Mouse (Mus musculus) embryonic facial prominence, embryonic 15.5 days (tissue): ENCODE results near the gene Casp2. TPM values are rescaled to one million over a fixed set of nuclear protein-coding genes. Genes with fewer than 3 reads are reported as not detected.
A peak's percentile ranks its signal among the peaks of the same experiment; 100 is the strongest.

Source experiments
- ATAC-seq: fragments of 200-750 bp; cut with Nextera tagmentation; 2 replicates; pipeline ENCODE4 v1.8.0; 2017; ENCODE audit warnings: low read depth, moderate TSS enrichment; ENCODE audit not compliant: insufficient number of reproducible peaks, low FRiP score, low TSS enrichment
- H3K27ac ChIP-seq: fragments of 300-500 bp; sonication (generic); replicated peaks from 2 replicates; pipeline ENCODE4 v1.5.1; 2015; ENCODE audit warnings: mild to moderate bottlenecking, inconsistent platforms
- H3K27me3 ChIP-seq: fragments of 300-500 bp; sonication (generic); 2 replicates; pipeline ENCODE4 v1.6.1; 2015; ENCODE audit warnings: inconsistent platforms
- H3K36me3 ChIP-seq: fragments of 300-500 bp; sonication (generic); 2 replicates; pipeline ENCODE4 v1.6.1; 2015; ENCODE audit warnings: mild to moderate bottlenecking, inconsistent platforms
- H3K4me1 ChIP-seq: fragments of 300-500 bp; sonication (generic); 2 replicates; pipeline ENCODE4 v1.6.1; 2015; ENCODE audit warnings: inconsistent platforms
- H3K4me2 ChIP-seq: fragments of 300-500 bp; sonication (generic); replicated peaks from 2 replicates; pipeline ENCODE4 v1.6.1; 2015; ENCODE audit warnings: mild to moderate bottlenecking, inconsistent platforms
- H3K4me3 ChIP-seq: fragments of 300-500 bp; sonication (generic); replicated peaks from 2 replicates; pipeline ENCODE4 v1.5.1; 2015; ENCODE audit warnings: mild to moderate bottlenecking, inconsistent platforms
- H3K9ac ChIP-seq: fragments of 300-500 bp; sonication (generic); 2 replicates; pipeline ENCODE4 v1.6.1; 2015; ENCODE audit warnings: inconsistent platforms
- H3K9me3 ChIP-seq: fragments of 300-500 bp; sonication (generic); replicated peaks from 2 replicates; pipeline ENCODE4 v1.6.1; 2016; ENCODE audit warnings: inconsistent platforms
- WGBS: fragments of 180-500 bp; shearing (Covaris S2); methylation state at CpG from one replicate; pipeline ENCODE4 v1.1.7; 2015; 5-methylcytosine and 5-hydroxymethylcytosine counted together
- polyA plus RNA-seq: library from polyadenylated mRNA; unstranded; fragments of >200 nt; fragmentation: Nextera tagmentation; extraction: Ambion mirVana; gene quantifications from 2 replicates; pipeline ENCODE4 v1.2.1, GENCODE M21; 2015

The Casp2 gene
- polyA plus RNA-seq, 1 experiment from 2014 or later: 46.5 TPM

GRCm38 (mm10) chr6:42286448-42286847 is 21.7 kb downstream of the Casp2 start, which contains the start of gene Clcn1:
Gene Clcn1, plus strand, starts transcription at chr6:42286685.
- Histone ChIP-seq H3K36me3 (peaks cover 23% of the 10 kb centered on the region; the same call in 1 of the 2 replicates), H3K4me2 (no peak within 1 kb of the TSS), H3K9ac (no peak within 1 kb of the TSS), H3K9me3 (no peaks in the 10 kb centered on the region), H3K4me3 (no peak within 1 kb of the TSS), H3K27me3 (no peaks in the 10 kb centered on the region), H3K4me1 (no peaks in the 10 kb centered on the region), H3K27ac (no peak within 1 kb of the TSS)
- WGBS: 74% methylated on average over 5 of the region's 5 CpGs
- ATAC-seq: no peak

GRCm38 (mm10) chr6:42287562-42287961 is 22.8 kb downstream of the Casp2 start:
- Histone ChIP-seq H3K4me2 (no peak overlapping the region), H3K9me3 (no peaks in the 10 kb centered on the region), H3K4me3 (no peak overlapping the region), H3K27ac (no peak overlapping the region), H3K9ac (no peak overlapping the region), H3K36me3 (peaks cover 13% of the 10 kb centered on the region; the same call in 1 of the 2 replicates), H3K4me1 (no peaks in the 10 kb centered on the region), H3K27me3 (no peaks in the 10 kb centered on the region)
- ATAC-seq: no peak

- no peaks in the 10 kb centered on the region for H3K4me1 ChIP-seq
- no peaks in the 10 kb centered on the region for H3K36me3 ChIP-seq
- H3K27me3 ChIP-seq: no peaks in the 10 kb centered on the region
- H3K27ac ChIP-seq: no peak overlapping the region
- no peak for ATAC-seq
- H3K9me3 ChIP-seq: no peaks in the 10 kb centered on the region
- no peak overlapping the region for H3K9ac ChIP-seq
- no peak overlapping the region for H3K4me3 ChIP-seq
- WGBS: 86% methylated on average over 6 of the region's 6 CpGs
- H3K4me2 ChIP-seq: no peak overlapping the region
Measured at GRCm38 (mm10) chr6:42293327-42293726, 28.5 kb downstream of the Casp2 start.

- H3K27me3 ChIP-seq: no peaks in the 10 kb centered on the region
- whole genome bisulfite sequencing: 66% methylated on average over 3 of the region's 3 CpGs
- H3K4me2 ChIP-seq: no peak overlapping the region
- no peaks in the 10 kb centered on the region for H3K9me3 ChIP-seq
- H3K9ac ChIP-seq: no peak overlapping the region
- no peak for ATAC-seq
- no peaks in the 10 kb centered on the region for H3K4me1 ChIP-seq
- no peak overlapping the region for H3K27ac ChIP-seq
- H3K4me3 ChIP-seq: no peak overlapping the region
- H3K36me3 ChIP-seq: no peaks in the 10 kb centered on the region
Measured at GRCm38 (mm10) chr6:42295549-42296094, 30.8 kb downstream of the Casp2 start.

GRCm38 (mm10) chr6:42299362-42299761 is 34.6 kb downstream of the Casp2 start:
- H3K27ac ChIP-seq: no peak overlapping the region
- no peaks in the 10 kb centered on the region for H3K27me3 ChIP-seq
- no peaks in the 10 kb centered on the region for H3K36me3 ChIP-seq
- no peaks in the 10 kb centered on the region for H3K9me3 ChIP-seq
- whole genome bisulfite sequencing: 83% methylated on average over 5 of the region's 5 CpGs
- H3K4me3 ChIP-seq: no peak overlapping the region
- H3K9ac ChIP-seq: no peak overlapping the region
- H3K4me1 ChIP-seq: no peaks in the 10 kb centered on the region
- H3K4me2 ChIP-seq: no peak overlapping the region
- no peak for ATAC-seq

- H3K27me3 ChIP-seq: no peaks in the 10 kb centered on the region
- no peak overlapping the region for H3K9ac ChIP-seq
- no peaks in the 10 kb centered on the region for H3K36me3 ChIP-seq
- ATAC-seq: no peak
- no peak overlapping the region for H3K27ac ChIP-seq
- no peaks in the 10 kb centered on the region for H3K4me1 ChIP-seq
- 50% methylated on average over 8 of the region's 8 CpGs for WGBS
- no peak overlapping the region for H3K4me3 ChIP-seq
- H3K9me3 ChIP-seq: no peaks in the 10 kb centered on the region
- no peak overlapping the region for H3K4me2 ChIP-seq
Measured at GRCm38 (mm10) chr6:42309816-42310378, 45.1 kb downstream of the Casp2 start.

GRCm38 (mm10) chr6:42310427-42311053 is 45.8 kb downstream of the Casp2 start:
- no peaks in the 10 kb centered on the region for H3K9me3 ChIP-seq
- WGBS: 81% methylated on average over 2 of the region's 2 CpGs
- ATAC-seq: no peak
- no peaks in the 10 kb centered on the region for H3K4me1 ChIP-seq
- no peaks in the 10 kb centered on the region for H3K27me3 ChIP-seq
- H3K4me3 ChIP-seq: no peak overlapping the region
- H3K27ac ChIP-seq: no peak overlapping the region
- H3K4me2 ChIP-seq: no peak overlapping the region
- H3K36me3 ChIP-seq: no peaks in the 10 kb centered on the region
- H3K9ac ChIP-seq: no peak overlapping the region

GRCm38 (mm10) chr6:42318293-42318692 is 53.5 kb downstream of the Casp2 start:
- ATAC-seq: no peak
- Histone ChIP-seq H3K27ac (no peak overlapping the region), H3K27me3 (peaks cover 24% of the 10 kb centered on the region)

GRCm38 (mm10) chr6:42323371-42324066 is 58.7 kb downstream of the Casp2 start:
- H3K9ac ChIP-seq: peak overlapping the region; percentile 31; the same call in 1 of the 2 replicates
- ATAC-seq: no peak
- WGBS: 1% methylated on average over 28 of the region's 28 CpGs

More at GRCm38 (mm10) chr6:42318293-42318692, 53.5 kb downstream of the Casp2 start:
- no peaks in the 10 kb centered on the region for H3K9me3 ChIP-seq
- H3K9ac ChIP-seq: no peak overlapping the region
- H3K4me1 ChIP-seq: no peaks in the 10 kb centered on the region
- H3K36me3 ChIP-seq: no peaks in the 10 kb centered on the region
- H3K4me3 ChIP-seq: no peak overlapping the region
- 76% methylated on average over 4 of the region's 4 CpGs for WGBS
- no peak overlapping the region for H3K4me2 ChIP-seq

GRCm38 (mm10) chr6:42324067-42324481 is 59.3 kb downstream of the Casp2 start:
- Histone ChIP-seq H3K4me1 (peaks cover 16% of the 10 kb centered on the region), H3K4me3 (peak overlapping the region; percentile 60), H3K4me2 (peak overlapping the region; percentile 98), H3K27me3 (peaks cover 41% of the 10 kb centered on the region), H3K27ac (no peak overlapping the region), H3K9me3 (no peaks in the 10 kb centered on the region), H3K36me3 (no peaks in the 10 kb centered on the region), H3K9ac (peak overlapping the region; percentile 31; the same call in 1 of the 2 replicates)
- ATAC-seq: peak; percentile 56; the same call in 1 of the 2 replicates
- under 1% methylated on average over 21 of the region's 32 CpGs for WGBS

More at GRCm38 (mm10) chr6:42323371-42324066, 58.7 kb downstream of the Casp2 start:
- H3K4me2 ChIP-seq: peak overlapping the region; percentile 98
- no peaks in the 10 kb centered on the region for H3K9me3 ChIP-seq
- H3K27me3 ChIP-seq: peaks cover 41% of the 10 kb centered on the region
- H3K36me3 ChIP-seq: no peaks in the 10 kb centered on the region
- H3K4me1 ChIP-seq: peaks cover 16% of the 10 kb centered on the region
- H3K4me3 ChIP-seq: peak overlapping the region; percentile 60
- H3K27ac ChIP-seq: no peak overlapping the region
